Comparison of ENCODE assay signal across 35 mouse cellular contexts in the genomic region with DNA sequence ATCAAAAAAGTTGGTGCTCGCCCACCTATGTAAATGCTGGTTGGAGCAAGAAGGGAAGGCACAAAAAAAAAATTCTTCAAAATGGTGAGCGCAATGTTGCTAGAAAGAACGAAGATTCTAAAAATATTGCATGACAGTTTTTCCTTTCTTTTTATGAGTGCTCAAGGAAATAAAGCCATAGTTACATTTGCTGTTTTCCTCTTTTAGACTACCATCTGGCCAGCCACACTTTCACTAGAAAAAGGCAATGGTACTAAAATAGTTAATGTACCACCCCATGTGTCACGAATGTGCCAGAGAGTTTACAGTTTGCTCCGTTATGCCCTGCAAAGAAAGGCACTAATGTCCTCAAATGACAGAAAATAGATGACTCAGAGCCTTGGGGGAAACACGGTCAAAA. TPM values are rescaled to one million over a fixed set of nuclear protein-coding genes. Genes with fewer than 3 reads are reported as not detected.
DNase-seq lines count a peak whose midpoint lies in the region; ATAC-seq and TF ChIP-seq lines count a peak whose summit lies in the region.
"Had no signal": no experiment of that assay in that cellular context is flagged by ENCODE, and none has a peak within 500 bp of the region (broad histone marks: within the 10 kb centered on the region; RNA-seq: fewer than 3 reads in every experiment).

No protein-coding gene starts in this region.

- in situ Hi-C loops in CH12.LX (cut with MboI; ENCODE audit: low pct_ligation_motif_present, low pct_unique_long_range_greater_than_20kb, low sequenced_read_pairs): no loop called here

- H3K27me3 ChIP-seq in CH12.LX (replicated peaks): no peaks in the 10 kb centered on the region
- H3K27me3 ChIP-seq: forebrain, embryonic 13.5 days; hindbrain, embryonic 12.5 days; intestine, embryonic 15.5 days; limb, embryonic 15.5 days; liver, embryonic 13.5 days; midbrain, embryonic 15.5 days; neural tube, embryonic 15.5 days had no signal

- intact Hi-C loops in left cerebral cortex, postnatal 4 days (cut with DNase I): no loop called here
- intact Hi-C loops in left cerebral cortex, postnatal 14 days (cut with DNase I): no loop called here

- no peak for TF ChIP-seq CTCF in CH12.LX (conservative IDR thresholded peaks at IDR 0.05 in 1 of 2, IDR thresholded peaks at IDR 0.05 in 1 of 2; ENCODE audit: low read depth in 2 of 2, low read length in 2 of 2)

- no peaks in the 10 kb centered on the region for H3K9me3 ChIP-seq in CH12.LX (replicated peaks; ENCODE audit: low read length)
- H3K9me3 ChIP-seq: forebrain, embryonic 13.5 days; hindbrain, embryonic 12.5 days; intestine, embryonic 15.5 days; limb, embryonic 10.5 days; limb, embryonic 15.5 days; liver, embryonic 13.5 days; midbrain, embryonic 15.5 days; neural tube, embryonic 15.5 days had no signal

- no peak for ATAC-seq in megakaryocyte, adult 5-6 weeks (ENCODE audit: poor library complexity, severe bottlenecking)
- ATAC-seq: activated CD4-positive, CD25-positive, alpha-beta regulatory T cell, adult 4 months; forebrain, embryonic 13.5 days; hindbrain, postnatal 0 days; intestine, embryonic 15.5 days; lung, postnatal 0 days; midbrain, embryonic 15.5 days had no signal

- TF ChIP-seq RAD21 in CH12.LX (IDR thresholded peaks at IDR 0.05; ENCODE audit: low read depth, low read length): no peak

- no peak overlapping the region for H3K4me3 ChIP-seq in CH12.LX (replicated peaks in 1 of 3; ENCODE audit: low read depth in 2 of 3, low read length in 2 of 3, poor library complexity in 1 of 3)
- H3K4me3 ChIP-seq: forebrain, embryonic 13.5 days; gastrocnemius, adult 2 months; hindbrain, embryonic 12.5 days; intestine, embryonic 15.5 days; limb, embryonic 10.5 days; limb, embryonic 15.5 days; liver, embryonic 13.5 days; midbrain, embryonic 15.5 days; neural tube, embryonic 15.5 days had no signal

- no peak for TF ChIP-seq POLR2A in CH12.LX (IDR thresholded peaks at IDR 0.05; ENCODE audit: low read depth, low read length)

- H3K27ac ChIP-seq in CH12.LX (ENCODE audit: insufficient read depth, low read depth): no peak overlapping the region
- H3K27ac ChIP-seq: forebrain, embryonic 13.5 days; gastrocnemius, adult 2 months; hindbrain, embryonic 12.5 days; hindbrain, postnatal 0 days; intestine, embryonic 15.5 days; limb, embryonic 10.5 days; limb, embryonic 15.5 days; liver, embryonic 13.5 days; macrophage; midbrain, embryonic 15.5 days; neural tube, embryonic 15.5 days had no signal

- H3K79me2 ChIP-seq in CH12.LX (replicated peaks; ENCODE audit: control insufficient read depth, extremely low read depth, insufficient read depth, poor library complexity, severe bottlenecking): no peaks in the 10 kb centered on the region

- no peaks in the 10 kb centered on the region for H3K4me1 ChIP-seq in CH12.LX (ENCODE audit: control insufficient read depth in 1 of 2, insufficient read depth in 2 of 2)
- H3K4me1 ChIP-seq: forebrain, embryonic 13.5 days; hindbrain, embryonic 12.5 days; intestine, embryonic 15.5 days; limb, embryonic 10.5 days; limb, embryonic 15.5 days; liver, embryonic 13.5 days; midbrain, embryonic 15.5 days; neural tube, embryonic 15.5 days had no signal

- TF ChIP-seq EP300 in CH12.LX (IDR thresholded peaks at IDR 0.05; ENCODE audit: low read length): no peak

- peak; percentile 11 to 73 for DNase-seq in frontal cortex, postnatal 36 days (ENCODE audit: low spot score in 2 of 2)
- no peak for DNase-seq in frontal cortex, postnatal 25 days (ENCODE audit: low spot score in 2 of 2)
- peak; percentile 23 to 31 for DNase-seq in left cerebral cortex, adult 9 months (ENCODE audit: low spot score in 2 of 2)
- DNase-seq in left cerebral cortex, postnatal 4 days: no peak
- DNase-seq in CH12.LX (ENCODE audit: extremely low read depth): peak; percentile 11
- DNase-seq in left cerebral cortex, postnatal 14 days (ENCODE audit: low spot score in 2 of 2): peak; percentile 48 to 51
- DNase-seq: adrenal gland, adult 2 months; adrenal gland, postnatal 36 days; B cell, adult 2 months; cerebellum, adult 9-10 months; cerebellum, postnatal 36 days; gastrocnemius, adult 2 months; gastrocnemius, postnatal 36 days; heart, adult 18-20 months; heart, postnatal 36 days; kidney, adult 2 months; kidney, postnatal 36 days; liver, embryonic 13.5 days; lung, adult 18-20 months; retina, postnatal 1 day; thymus, adult 18-20 months; thymus, postnatal 25 days had no signal

- H3K9ac ChIP-seq in CH12.LX (ENCODE audit: insufficient read depth, low read depth): no peak overlapping the region
- H3K9ac ChIP-seq: forebrain, embryonic 13.5 days; hindbrain, embryonic 12.5 days; intestine, embryonic 15.5 days; limb, embryonic 15.5 days; liver, embryonic 13.5 days; midbrain, embryonic 15.5 days; neural tube, embryonic 15.5 days had no signal

- dilution Hi-C loops in CH12.LX (cut with MboI; ENCODE audit: extremely low pct_ligation_motif_present, extremely low pct_unique_long_range_greater_than_20kb, low sequenced_read_pairs): no loop called here

- H3K4me2 ChIP-seq in CH12.LX (ENCODE audit: insufficient read depth, low read depth, poor library complexity, severe bottlenecking): no peak overlapping the region
- H3K4me2 ChIP-seq: forebrain, embryonic 13.5 days; heart, embryonic 11.5 days; hindbrain, embryonic 12.5 days; intestine, embryonic 15.5 days; limb, embryonic 15.5 days; liver, embryonic 13.5 days; midbrain, embryonic 15.5 days; neural tube, embryonic 15.5 days had no signal

- H3K36me3 ChIP-seq in CH12.LX (replicated peaks in 1 of 2; ENCODE audit: control insufficient read depth in 1 of 2, insufficient read depth in 1 of 2, low read length in 1 of 2): no peaks in the 10 kb centered on the region
- H3K36me3 ChIP-seq: hindbrain, embryonic 12.5 days; intestine, embryonic 15.5 days; limb, embryonic 10.5 days; limb, embryonic 15.5 days; liver, embryonic 13.5 days; midbrain, embryonic 15.5 days; neural tube, embryonic 15.5 days had no signal

TF ChIP-seq in CH12.LX, 34 proteins besides CTCF, POLR2A, EP300 and RAD21:
- TF ChIP-seq IRF4 (IDR thresholded peaks at IDR 0.05; ENCODE audit: low read depth, low read length) (no peak), NRF1 (IDR thresholded peaks at IDR 0.05; ENCODE audit: low read depth, low read length) (no peak), JUND (conservative IDR thresholded peaks at IDR 0.05; ENCODE audit: low read depth, low read length) (no peak), POLR2AphosphoS2 (IDR thresholded peaks at IDR 0.05; ENCODE audit: low read depth, low read length) (no peak), ZKSCAN1 (IDR thresholded peaks at IDR 0.05; ENCODE audit: borderline replicate concordance, low read depth, low read length) (no peak), HCFC1 (IDR thresholded peaks at IDR 0.05; ENCODE audit: low read depth, low read length) (no peak), MXI1 (IDR thresholded peaks at IDR 0.05; ENCODE audit: low read depth, low read length) (no peak), MAZ (IDR thresholded peaks at IDR 0.05; ENCODE audit: low read depth, low read length) (no peak), GABPA (IDR thresholded peaks at IDR 0.05; ENCODE audit: insufficient replicate concordance, low read depth, low read length) (no peak), TBP (conservative IDR thresholded peaks at IDR 0.05; ENCODE audit: low read depth, low read length) (no peak), USF1 (IDR thresholded peaks at IDR 0.05; ENCODE audit: low read depth, low read length) (no peak), E2F4 (IDR thresholded peaks at IDR 0.05; ENCODE audit: insufficient replicate concordance, low read depth, low read length) (no peak), ELF1 (IDR thresholded peaks at IDR 0.05; ENCODE audit: low read depth, low read length) (no peak), CHD2 (IDR thresholded peaks at IDR 0.05; ENCODE audit: low read length) (no peak), ETS1 (conservative IDR thresholded peaks at IDR 0.05; ENCODE audit: low read depth, low read length) (no peak)

RNA-seq across cellular contexts. Expression of gene Ube2cbp, which starts 45.4 kb away (rescaled TPM):
- 1 to 10 TPM; 6.7 to 6.9 TPM for total RNA-seq in left cerebral cortex, postnatal 4 days (2021)
- total RNA-seq in CH12.LX (2012; rRNA removed) (3.1 and 3.3 TPM in 2 replicates), CH12.LX (2014; rRNA removed) (5.9 and 6.4 TPM in 2 replicates)
- 5.4 and 5.5 TPM in 2 replicates for polyA plus RNA-seq in CH12.LX (2012; ENCODE audit: insufficient read length, low read depth)
- 1 to 10 TPM; 3.8 to 4.5 TPM for total RNA-seq in left cerebral cortex, postnatal 14 days (2021)
- total RNA-seq in megakaryocyte, adult 5-6 weeks (2015): 0.47 and 0.93 TPM in 2 replicates
- total RNA-seq in megakaryocyte, adult 5-6 weeks (2017): 0.53 and 0.92 TPM in 2 replicates
- polyA plus RNA-seq: macrophage had no signal

RNA-seq across cellular contexts. Expression of gene Dop1a, which starts 47.6 kb away (rescaled TPM):
- total RNA-seq in left cerebral cortex, postnatal 4 days (2021): 10 to 100 TPM; 72.3 to 83.1 TPM
- total RNA-seq in CH12.LX (2012; rRNA removed) (19.0 and 19.4 TPM in 2 replicates), CH12.LX (2014; rRNA removed) (16.1 and 18.2 TPM in 2 replicates)
- polyA plus RNA-seq in CH12.LX (2012; ENCODE audit: insufficient read length, low read depth): 15.0 and 18.7 TPM in 2 replicates
- 10 to 100 TPM; 51.3 to 58.1 TPM for total RNA-seq in left cerebral cortex, postnatal 14 days (2021)
- 24.4 and 37.7 TPM in 2 replicates for total RNA-seq in megakaryocyte, adult 5-6 weeks (2015)
- total RNA-seq in megakaryocyte, adult 5-6 weeks (2017): 29.5 and 35.5 TPM in 2 replicates

Comparison
In these comparisons a context has a peak if more than half of its experiments do, and no peak if none do; other contexts are left out.
1. DNase-seq: peak in frontal cortex, postnatal 36 days (2 of 2), left cerebral cortex, adult 9 months (2 of 2), CH12.LX (single experiment) and left cerebral cortex, postnatal 14 days (2 of 2); none in frontal cortex, postnatal 25 days (0 of 2) and left cerebral cortex, postnatal 4 days (single experiment).